Mouse (Mus musculus) adrenal gland, adult (tissue): ENCODE results near the gene Gm47996.
A peak's percentile ranks its signal among the peaks of the same experiment; 100 is the strongest.

Source experiments
- DNase-seq, 2 experiments: peaks; one replicate each; pipeline ENCODE4 v3.0.0; 2022 to 2023; ENCODE audit warnings: low spot score in 1 of 2; ENCODE audit not compliant: inconsistent age in 2 of 2

The Gm47996 gene

DNA sequence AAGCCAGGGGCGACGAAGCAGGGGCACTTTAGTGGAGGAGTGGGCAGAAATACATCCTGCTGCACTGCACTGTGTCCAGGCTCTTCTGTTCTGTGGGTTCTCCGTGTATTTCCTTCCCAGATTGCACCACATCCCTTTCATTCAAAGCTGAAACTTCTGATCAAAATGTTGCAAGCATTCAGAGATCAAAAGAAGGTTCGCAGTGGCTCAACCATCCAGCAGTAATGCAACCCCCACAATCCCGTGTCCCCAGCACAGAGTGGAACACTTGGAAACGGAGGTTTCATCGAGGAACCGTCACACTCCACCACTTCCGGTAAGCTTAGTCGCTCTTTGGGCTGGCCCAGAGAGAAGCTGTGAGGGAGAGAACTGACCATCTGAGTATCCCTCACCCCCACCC, 35.2 kb downstream of the Gm47996 start:
- no peak for DNase-seq

DNA sequence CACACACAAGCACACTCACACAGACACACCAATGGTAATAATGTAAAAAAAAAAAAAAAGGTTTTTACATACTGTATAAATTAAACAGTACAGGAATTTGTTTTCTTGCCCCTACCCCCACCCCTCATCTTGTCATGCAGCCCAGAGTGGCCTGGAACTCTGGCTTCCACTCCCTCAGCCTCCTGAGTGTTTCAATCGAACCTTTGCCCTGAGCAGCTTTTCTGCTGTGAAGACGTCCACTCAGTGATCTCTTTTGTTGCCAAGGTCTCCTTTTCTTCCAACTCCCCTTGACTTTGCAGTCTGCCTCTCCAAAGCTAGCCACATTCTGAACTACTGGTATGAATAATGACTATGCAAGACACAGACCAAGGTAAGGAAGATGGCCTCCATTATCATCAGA, 35.9 kb downstream of the Gm47996 start:
- no peak for DNase-seq

DNA sequence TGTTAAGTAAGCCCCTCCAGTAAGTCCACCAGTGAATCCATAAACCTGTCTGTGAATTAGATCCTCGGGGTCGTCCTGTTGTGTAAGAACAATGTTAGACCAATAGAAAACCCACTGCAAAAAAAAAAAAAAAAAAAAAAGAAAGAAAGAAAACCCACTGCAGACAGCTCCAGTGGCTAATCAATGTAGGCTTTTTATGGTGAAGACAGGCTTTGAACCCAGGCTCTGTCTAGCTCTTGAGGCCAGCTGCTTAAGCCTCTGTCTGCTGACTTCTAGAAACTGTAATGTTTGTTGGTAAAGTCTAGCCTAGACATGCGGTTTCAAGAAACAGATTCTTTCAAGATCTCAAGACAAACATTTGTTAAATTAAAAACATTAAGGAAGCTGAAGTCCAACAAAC, 40.2 kb downstream of the Gm47996 start:
- DNase-seq: no peak

DNA sequence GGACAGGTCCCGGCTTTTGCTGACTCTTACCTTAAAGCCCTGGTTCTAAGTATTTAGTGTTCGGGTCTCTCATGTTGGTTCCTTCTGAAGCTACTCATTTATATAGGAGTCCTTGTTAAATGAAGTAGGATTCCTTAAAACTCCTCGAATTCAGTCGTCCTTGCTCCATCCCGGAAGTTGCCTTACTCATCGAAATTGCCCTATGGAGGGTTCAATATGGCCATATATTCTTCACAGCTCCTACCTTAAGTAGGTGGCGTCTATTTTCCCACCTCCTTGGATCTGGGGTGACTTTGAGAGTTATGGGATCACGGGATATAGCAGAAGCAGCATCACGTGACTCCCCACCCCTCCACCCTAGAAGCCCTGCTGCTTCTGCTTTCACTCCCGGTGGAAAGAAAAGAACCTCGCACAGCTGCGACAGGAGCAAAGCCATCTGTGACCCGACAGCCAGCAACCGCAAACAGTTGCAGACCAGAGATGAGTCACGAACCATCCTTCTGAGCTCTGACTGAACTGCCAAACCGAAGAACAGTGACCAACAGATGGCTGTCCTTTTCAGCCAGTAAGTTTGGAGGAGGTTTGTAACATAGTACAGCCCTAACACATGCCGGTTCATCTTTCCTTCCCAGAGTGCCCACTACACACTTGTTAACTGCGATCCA, 40.7 kb downstream of the Gm47996 start:
- DNase-seq: peak; percentile 68 to 78

- no peak for DNase-seq
Observed at GRCm38 (mm10) chr1:151251194-151252010, 41.5 kb downstream of the Gm47996 start.

DNA sequence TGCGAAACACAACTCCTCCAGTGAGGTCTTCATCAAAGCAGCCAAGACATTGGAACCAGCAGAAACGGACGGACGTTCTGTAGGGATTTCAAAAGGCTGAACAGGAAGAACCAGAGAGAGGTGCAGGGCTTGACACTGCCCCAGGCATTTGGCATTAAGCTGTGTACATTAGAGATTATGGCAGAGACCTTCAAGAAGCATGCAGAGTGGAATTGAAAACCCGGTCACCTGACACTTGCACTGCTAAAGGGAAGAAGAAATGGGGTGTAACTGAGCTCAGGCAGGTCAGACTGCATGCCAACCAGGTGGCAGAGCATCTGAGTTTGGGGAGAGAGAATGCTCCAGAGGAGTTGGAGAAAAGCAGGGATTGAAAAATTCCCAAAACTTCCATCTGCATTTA, 45.5 kb downstream of the Gm47996 start:
- no peak for DNase-seq

DNA sequence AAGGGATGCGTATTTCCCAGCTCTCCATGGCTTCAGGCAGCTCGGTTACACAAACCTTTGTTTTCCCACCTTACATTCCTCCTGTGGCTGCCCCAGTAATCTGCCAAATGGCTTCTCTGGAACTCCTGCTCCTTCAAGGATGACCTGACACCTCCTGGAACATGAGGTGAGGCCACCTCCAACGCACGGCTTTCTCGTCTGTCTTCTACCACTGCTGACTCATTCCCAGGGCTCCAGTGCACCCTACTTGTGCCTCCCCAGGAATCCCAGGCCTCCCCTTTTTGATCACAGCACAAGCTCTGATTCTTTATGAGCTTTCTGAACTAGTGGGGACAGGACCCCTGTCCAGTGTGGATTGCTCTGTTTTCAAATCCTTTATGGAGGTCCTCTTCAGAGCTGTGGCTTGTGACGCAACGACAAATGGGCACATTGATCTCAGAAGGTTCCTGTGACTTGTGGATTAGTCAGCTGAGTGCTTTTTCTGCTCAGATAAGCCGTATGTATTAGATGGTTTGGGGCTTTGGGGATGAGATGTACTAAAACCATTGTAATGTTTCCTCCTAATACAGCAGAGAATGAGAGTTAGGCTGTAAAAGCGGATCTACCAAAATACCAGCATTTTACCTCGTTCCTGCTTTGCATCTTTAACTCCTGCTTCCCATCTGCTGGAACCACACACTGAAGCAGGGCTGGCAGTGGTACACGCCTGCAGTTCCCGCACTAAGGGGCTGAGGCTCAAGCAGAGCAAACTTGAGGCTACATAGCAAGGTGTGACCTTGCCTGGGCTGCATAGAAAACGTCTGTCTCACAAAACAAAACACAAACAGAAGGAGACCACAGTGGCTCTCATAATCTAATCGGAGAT, 48.4 kb downstream of the Gm47996 start:
- no peak for DNase-seq

DNA sequence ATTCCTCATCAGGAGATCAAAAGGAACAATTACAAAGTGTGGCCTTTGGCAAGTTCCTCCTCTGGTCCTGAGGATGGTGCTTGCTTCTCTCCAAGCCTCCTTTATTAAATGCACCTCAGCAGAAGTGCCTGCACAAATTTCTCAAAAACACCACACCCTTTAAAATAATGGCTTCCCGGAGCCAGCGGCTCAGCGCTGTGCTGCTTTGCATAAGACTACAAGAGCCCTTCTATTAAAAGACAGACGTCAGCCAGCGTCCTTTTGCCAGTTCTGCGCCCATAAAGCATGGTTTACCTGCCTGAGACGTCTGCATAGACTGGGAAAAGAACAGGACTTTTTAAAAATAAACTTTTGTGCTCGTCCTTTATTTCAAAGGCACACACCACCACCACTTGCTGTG, 49.1 kb downstream of the Gm47996 start:
- DNase-seq: no peak
